Mouse (Mus musculus): ENCODE measurements around the gene Efcab1.
"Not testable (repeated sequence)": the region's sequence is repeated elsewhere in the genome, so short reads cannot be mapped to it uniquely, and the experiment has no call there.

The Efcab1 gene

DNA sequence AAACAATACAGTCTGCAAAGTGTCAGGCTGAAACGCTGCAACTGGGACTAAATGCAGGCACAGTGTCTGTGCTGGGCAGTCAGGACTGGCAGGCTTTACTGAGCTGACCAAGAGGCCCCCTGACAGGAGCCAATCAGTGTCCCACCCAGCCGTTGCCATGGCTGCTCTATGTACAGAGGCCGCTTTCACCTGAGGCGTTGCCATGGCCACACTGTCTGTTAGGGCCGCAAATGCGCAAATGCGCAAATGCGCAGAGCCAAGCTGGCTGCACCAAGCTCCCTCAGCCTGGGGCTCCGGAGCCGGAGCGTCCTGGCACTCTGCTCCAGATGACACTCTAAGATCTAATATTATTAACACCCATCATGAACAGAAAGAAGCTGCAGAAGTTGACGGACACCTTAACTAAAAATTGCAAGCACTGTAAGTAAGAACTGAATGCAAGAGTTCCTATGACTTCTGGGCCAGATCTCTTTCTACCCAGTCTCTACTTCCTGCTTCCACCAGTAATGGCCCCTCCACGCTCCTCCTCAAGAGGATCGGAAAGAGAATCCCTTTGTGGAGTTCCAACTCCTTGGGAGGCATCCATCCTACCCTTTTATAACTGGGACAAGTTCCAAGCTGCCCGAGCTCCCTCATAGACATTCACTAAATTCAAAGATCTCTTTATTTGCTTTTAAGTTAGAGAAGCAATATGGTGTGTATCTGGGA lies at the start of gene Efcab1:
Gene Efcab1, plus strand, starts transcription at position 214 of the 708 bp plus-strand sequence.
- in situ Hi-C loops (cut with MboI; ENCODE audit: low pct_unique_long_range_greater_than_20kb in 1 of 2, low sequenced_read_pairs in 2 of 2, unreplicated experiment in 1 of 2): no loop called here

DNA sequence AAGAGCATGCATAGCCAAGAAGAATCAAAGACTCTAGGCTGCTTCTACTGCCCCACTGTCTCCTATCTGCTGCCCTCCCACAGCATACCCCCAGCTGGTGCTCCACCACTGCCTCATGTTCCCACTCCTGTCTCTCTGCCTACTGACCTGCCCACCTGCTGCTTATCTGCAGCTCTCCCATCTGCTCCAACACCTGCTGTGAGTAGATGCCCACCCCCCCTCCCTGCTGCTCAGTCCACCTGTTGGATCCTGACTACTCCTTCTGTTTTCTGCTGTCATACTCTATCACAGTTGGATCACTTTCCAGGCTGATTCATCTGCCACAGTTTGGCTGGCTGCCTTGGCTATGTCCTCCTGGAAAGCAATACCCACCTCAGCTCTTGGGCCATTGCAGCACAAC lies 47.0 kb upstream of the Efcab1 start:
- in situ Hi-C loops (cut with MboI; ENCODE audit: low pct_unique_long_range_greater_than_20kb in 1 of 2, low sequenced_read_pairs in 2 of 2, unreplicated experiment in 1 of 2): no loop called here

DNA sequence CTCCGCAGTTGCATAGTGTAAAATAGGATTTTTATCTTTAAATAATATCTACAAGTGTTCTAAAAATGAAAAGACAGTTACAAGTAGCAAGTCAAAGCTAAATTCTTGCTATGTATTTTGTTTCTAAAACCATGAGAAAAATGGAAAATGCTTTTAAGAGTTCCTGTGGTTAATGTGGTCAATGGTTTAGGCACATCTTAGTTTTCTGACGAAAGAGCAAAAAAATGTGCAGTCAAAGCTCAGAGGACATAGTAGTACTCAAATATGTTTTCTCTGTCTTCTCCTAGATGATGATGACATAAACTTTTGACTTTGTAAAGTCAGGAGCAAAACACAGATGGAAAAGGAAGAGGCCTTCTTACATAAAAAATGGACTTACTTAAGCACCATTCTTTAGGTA lies 21.5 kb upstream of the Efcab1 start:
- in situ Hi-C loops (cut with MboI; ENCODE audit: low pct_unique_long_range_greater_than_20kb in 1 of 2, low sequenced_read_pairs in 2 of 2, unreplicated experiment in 1 of 2): no loop called here

DNA sequence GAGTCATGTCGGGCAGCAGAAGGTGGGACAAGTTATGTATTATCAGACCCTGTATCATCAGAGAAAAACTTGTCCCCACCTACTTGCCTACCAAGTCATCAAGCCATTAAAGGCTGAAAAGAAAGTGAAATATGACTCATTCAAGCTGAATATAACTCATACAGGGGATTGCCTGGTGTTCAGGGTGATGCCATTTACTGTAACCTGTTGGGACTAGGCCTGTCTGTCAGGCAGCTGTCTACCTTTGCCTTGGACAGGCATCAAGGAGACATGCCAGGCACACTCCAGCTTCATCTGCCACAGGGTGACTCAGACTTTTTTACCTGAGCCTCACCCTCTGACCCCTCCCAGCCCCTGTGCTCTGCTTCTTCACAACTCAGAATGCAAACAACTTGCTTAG lies 21.0 kb upstream of the Efcab1 start:
- in situ Hi-C loops (cut with MboI; ENCODE audit: low pct_unique_long_range_greater_than_20kb in 1 of 2, low sequenced_read_pairs in 2 of 2, unreplicated experiment in 1 of 2): no loop called here

- in situ Hi-C loops (cut with MboI; ENCODE audit: low pct_unique_long_range_greater_than_20kb in 1 of 2, low sequenced_read_pairs in 2 of 2, unreplicated experiment in 1 of 2): no loop called here
These were observed 13.9 kb upstream of the Efcab1 start for GRCm38 (mm10) chr16:14892492-14892891.

DNA sequence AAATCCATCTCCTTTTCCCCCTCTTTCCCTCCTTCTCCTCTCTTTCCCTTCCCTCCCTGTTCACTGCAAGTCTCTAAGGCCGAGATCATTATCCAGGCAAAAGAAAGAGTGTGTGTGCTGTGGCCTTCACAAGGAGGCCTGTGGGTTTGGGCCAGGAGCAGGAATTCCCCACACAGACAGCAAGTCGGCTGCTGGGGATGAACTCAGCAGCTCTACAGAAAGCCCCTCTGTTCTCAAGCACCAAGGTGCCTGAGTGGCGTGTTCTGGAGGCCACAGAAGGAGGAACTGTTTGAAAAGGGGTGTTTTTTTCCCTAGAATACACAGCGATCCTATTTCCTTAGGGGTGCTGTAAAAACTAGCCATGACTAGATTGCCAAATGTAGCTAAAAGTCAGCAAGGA lies 12.5 kb upstream of the Efcab1 start:
- in situ Hi-C loops (cut with MboI; ENCODE audit: low pct_unique_long_range_greater_than_20kb in 1 of 2, low sequenced_read_pairs in 2 of 2, unreplicated experiment in 1 of 2): no loop called here

DNA sequence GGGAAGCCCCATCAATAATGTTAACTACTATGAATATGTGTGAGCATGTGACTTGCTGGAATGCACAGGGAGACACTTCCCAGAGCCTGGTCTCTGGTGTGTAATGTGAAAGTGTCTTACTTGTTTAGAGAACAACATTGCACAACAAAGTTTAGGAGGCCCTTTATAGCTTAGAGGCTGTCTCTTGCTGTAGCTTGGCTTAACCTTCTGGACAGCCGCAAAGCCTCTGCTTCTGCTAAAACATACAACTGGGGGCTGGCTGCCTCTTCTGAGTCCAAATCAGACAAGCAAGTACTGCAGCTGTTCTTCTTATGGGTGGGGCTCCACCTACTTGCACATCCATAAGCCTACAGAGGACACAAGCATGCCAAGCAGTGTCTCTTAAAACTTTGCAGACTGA lies 11.7 kb upstream of the Efcab1 start:
- in situ Hi-C loops (cut with MboI; ENCODE audit: low pct_unique_long_range_greater_than_20kb in 1 of 2, low sequenced_read_pairs in 2 of 2, unreplicated experiment in 1 of 2): no loop called here

DNA sequence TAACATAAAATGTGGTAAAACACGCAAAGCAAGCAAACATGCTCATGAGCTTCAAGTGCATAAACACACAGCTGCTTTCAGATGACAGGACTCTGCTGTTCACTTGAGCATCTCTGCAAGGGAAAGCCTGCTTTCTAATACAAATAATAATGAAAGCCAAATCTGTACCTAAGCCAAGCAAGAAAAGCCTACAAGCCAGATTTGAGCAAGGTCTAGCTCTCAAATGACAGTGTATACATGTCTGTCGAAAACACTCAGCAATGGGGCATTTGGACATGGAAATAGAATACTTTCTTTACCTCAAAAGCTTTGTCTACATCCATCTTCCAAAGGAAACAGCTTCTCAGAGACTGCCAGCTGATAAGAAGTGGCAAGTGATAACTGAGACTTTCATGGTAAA lies 10.9 kb upstream of the Efcab1 start:
- in situ Hi-C loops (cut with MboI; ENCODE audit: low pct_unique_long_range_greater_than_20kb in 1 of 2, low sequenced_read_pairs in 2 of 2, unreplicated experiment in 1 of 2): no loop called here

DNA sequence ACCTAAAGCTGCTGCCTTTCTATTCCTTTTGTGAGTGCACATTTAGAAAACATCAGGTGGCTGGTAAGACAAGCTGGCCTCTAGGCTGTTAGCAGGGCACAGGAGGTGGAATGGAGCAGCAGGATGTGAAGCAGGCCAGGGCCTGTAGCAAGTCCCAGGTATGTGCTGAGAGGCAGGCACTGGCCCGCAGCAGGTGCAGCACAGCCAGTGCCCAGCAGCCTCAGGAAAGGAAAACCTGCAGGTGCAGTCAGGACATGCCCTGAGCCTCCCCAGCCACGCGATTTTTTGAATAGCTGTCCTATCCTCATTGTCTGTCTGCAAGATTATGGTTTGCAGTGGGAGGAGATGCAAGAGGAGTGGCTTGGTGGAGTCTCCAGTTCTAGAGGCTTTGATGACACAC lies 24.3 kb downstream of the Efcab1 start:
- in situ Hi-C loops (cut with MboI; ENCODE audit: low pct_unique_long_range_greater_than_20kb in 1 of 2, low sequenced_read_pairs in 2 of 2, unreplicated experiment in 1 of 2): not testable (repeated sequence)

GRCm38 (mm10) chr16:14936478-14937166 lies 30.2 kb downstream of the Efcab1 start:
- in situ Hi-C loops (cut with MboI; ENCODE audit: low pct_unique_long_range_greater_than_20kb in 1 of 2, low sequenced_read_pairs in 2 of 2, unreplicated experiment in 1 of 2): not testable (repeated sequence)

- in situ Hi-C loops (cut with MboI; ENCODE audit: low pct_unique_long_range_greater_than_20kb in 1 of 2, low sequenced_read_pairs in 2 of 2, unreplicated experiment in 1 of 2): no loop called here
These were observed 33.1 kb downstream of the Efcab1 start for GRCm38 (mm10) chr16:14939552-14939951.

GRCm38 (mm10) chr16:14939994-14940715 lies 33.7 kb downstream of the Efcab1 start:
- in situ Hi-C loops (cut with MboI; ENCODE audit: low pct_unique_long_range_greater_than_20kb in 1 of 2, low sequenced_read_pairs in 2 of 2, unreplicated experiment in 1 of 2): no loop called here

- in situ Hi-C loops (cut with MboI; ENCODE audit: low pct_unique_long_range_greater_than_20kb in 1 of 2, low sequenced_read_pairs in 2 of 2, unreplicated experiment in 1 of 2): no loop called here
These were observed 34.5 kb downstream of the Efcab1 start for GRCm38 (mm10) chr16:14940898-14941297.

- in situ Hi-C loops (cut with MboI; ENCODE audit: low pct_unique_long_range_greater_than_20kb in 1 of 2, low sequenced_read_pairs in 2 of 2, unreplicated experiment in 1 of 2): no loop called here
These were observed 37.1 kb downstream of the Efcab1 start for GRCm38 (mm10) chr16:14943530-14943929.

GRCm38 (mm10) chr16:14947561-14947960 lies 41.2 kb downstream of the Efcab1 start:
- in situ Hi-C loops (cut with MboI; ENCODE audit: low pct_unique_long_range_greater_than_20kb in 1 of 2, low sequenced_read_pairs in 2 of 2, unreplicated experiment in 1 of 2): not testable (repeated sequence)

- in situ Hi-C loops (cut with MboI; ENCODE audit: low pct_unique_long_range_greater_than_20kb in 1 of 2, low sequenced_read_pairs in 2 of 2, unreplicated experiment in 1 of 2): no loop called here
These were observed 45.5 kb downstream of the Efcab1 start for GRCm38 (mm10) chr16:14951894-14952293.

DNA sequence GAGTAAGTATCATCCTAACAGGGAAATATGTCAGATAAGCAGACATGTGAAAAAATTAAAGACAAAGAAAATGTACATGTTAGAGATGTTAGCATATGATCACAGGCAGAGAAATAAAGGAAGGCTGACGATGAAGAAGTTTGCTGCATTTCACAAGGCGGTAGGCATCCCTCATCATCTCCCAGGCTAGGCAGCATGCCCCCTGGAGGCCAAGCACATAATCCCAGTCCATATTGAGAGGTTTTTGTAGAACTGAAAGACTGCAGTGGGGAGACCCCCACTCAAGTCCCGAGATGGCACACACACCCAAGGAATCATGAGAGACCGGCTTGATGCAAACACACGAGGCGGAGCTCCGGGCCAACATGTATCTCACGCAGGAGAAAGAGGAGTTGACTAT lies 53.3 kb downstream of the Efcab1 start:
- in situ Hi-C loops (cut with MboI; ENCODE audit: low pct_unique_long_range_greater_than_20kb in 1 of 2, low sequenced_read_pairs in 2 of 2, unreplicated experiment in 1 of 2): no loop called here

DNA sequence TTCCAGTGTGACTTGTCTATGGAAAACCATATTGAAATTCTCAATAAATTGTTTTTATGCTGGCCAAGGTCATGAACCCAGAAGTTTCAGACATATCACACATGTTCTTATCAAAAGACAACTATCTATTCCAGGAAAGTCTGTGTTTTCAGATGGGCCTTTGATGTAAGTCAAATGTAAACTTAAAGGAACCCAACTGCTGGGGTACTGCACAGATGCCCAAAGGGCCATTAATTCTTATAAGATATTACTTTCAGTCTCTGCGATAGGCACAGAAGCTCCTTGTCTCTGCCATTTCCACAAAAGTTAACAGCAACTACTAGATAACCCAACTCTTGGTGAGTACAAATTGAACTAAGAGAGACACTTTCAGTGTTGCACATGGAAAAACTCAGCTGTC lies 67.3 kb downstream of the Efcab1 start:
- in situ Hi-C loops (cut with MboI; ENCODE audit: low pct_unique_long_range_greater_than_20kb in 1 of 2, low sequenced_read_pairs in 2 of 2, unreplicated experiment in 1 of 2): no loop called here

GRCm38 (mm10) chr16:14979228-14979627 lies 72.8 kb downstream of the Efcab1 start:
- in situ Hi-C loops (cut with MboI; ENCODE audit: low pct_unique_long_range_greater_than_20kb in 1 of 2, low sequenced_read_pairs in 2 of 2, unreplicated experiment in 1 of 2): no loop called here
